Mouse (Mus musculus) MEL (cell line): ENCODE data around the gene Dcdc2a. TPM values are rescaled to one million over a fixed set of nuclear protein-coding genes. Genes with fewer than 3 reads are reported as not detected.

Experiments
- DNase-seq: peaks from one replicate; pipeline ENCODE4 v3.0.0; 2011; ENCODE audit warnings: low read depth, low spot score
- H3K27ac ChIP-seq: 2 replicates; pipeline ENCODE4 v1.5.1; 2012; ENCODE audit warnings: low read depth, mild to moderate bottlenecking, control low read depth, low read length, moderate library complexity; ENCODE audit not compliant: control insufficient read depth
- H3K27me3 ChIP-seq, 2 experiments: fragments of 150-350 bp in 1 of 2; sonication (generic) in 1 of 2; 2 replicates each; pipeline ENCODE4 v1.6.1; 2012; ENCODE audit warnings: low read length in 2 of 2, mild to moderate bottlenecking in 2 of 2, improper control_type of control experiment in 1 of 2, moderate library complexity in 1 of 2; ENCODE audit not compliant: insufficient read depth in 2 of 2, control insufficient read depth in 1 of 2
- H3K36me3 ChIP-seq, 2 experiments: 2 replicates each; pipeline ENCODE4 v1.6.1; 2012 to 2014; ENCODE audit warnings: low read length in 2 of 2, improper control_type of control experiment in 1 of 2, inconsistent platforms in 1 of 2, mild to moderate bottlenecking in 1 of 2; ENCODE audit not compliant: insufficient read depth in 2 of 2, control insufficient read depth in 1 of 2
- H3K4me1 ChIP-seq, 2 experiments: fragments of 150-350 bp in 1 of 2; sonication (generic) in 1 of 2; 2 replicates each; pipeline ENCODE4 v1.6.1; 2012; ENCODE audit warnings: low read length in 2 of 2, improper control_type of control experiment in 1 of 2, mild to moderate bottlenecking in 1 of 2; ENCODE audit not compliant: insufficient read depth in 2 of 2, control insufficient read depth in 1 of 2
- H3K4me3 ChIP-seq, 2 experiments: fragments of 150-350 bp in 1 of 2; sonication (generic) in 1 of 2; 2 replicates each; pipeline ENCODE4 v1.5.1; 2012; ENCODE audit warnings: low read depth in 2 of 2, low read length in 2 of 2, mild to moderate bottlenecking in 2 of 2, moderate library complexity in 2 of 2, control low read depth in 1 of 2, improper control_type of control experiment in 1 of 2; ENCODE audit not compliant: control insufficient read depth in 1 of 2, insufficient read depth in 1 of 2
- H3K79me2 ChIP-seq: 2 replicates; pipeline ENCODE4 v1.6.1; 2012; ENCODE audit warnings: mild to moderate bottlenecking, low read length, moderate library complexity; ENCODE audit not compliant: control insufficient read depth, poor library complexity, insufficient read depth
- H3K9ac ChIP-seq: 2 replicates; pipeline ENCODE4 v1.6.1; 2012; ENCODE audit warnings: low read depth, mild to moderate bottlenecking, control low read depth, low read length, moderate library complexity; ENCODE audit not compliant: control insufficient read depth, poor library complexity, severe bottlenecking
- H3K9me3 ChIP-seq: fragments of 150-350 bp; sonication (generic); replicated peaks from 2 replicates; pipeline ENCODE4 v1.6.1; 2012; ENCODE audit warnings: mild to moderate bottlenecking, low read length, improper control_type of control experiment, moderate library complexity; ENCODE audit not compliant: insufficient read depth
- CHD2 ChIP-seq: IDR thresholded peaks from 2 replicates; pipeline ENCODE4 v1.6.1; 2011; ENCODE audit warnings: low read length, improper control_type of control experiment
- E2F4 ChIP-seq: IDR thresholded peaks from 2 replicates; pipeline ENCODE4 v1.6.1; 2011; ENCODE audit warnings: low read depth, low read length, improper control_type of control experiment, borderline replicate concordance
- GATA1 ChIP-seq: IDR thresholded peaks from 2 replicates; pipeline ENCODE4 v1.6.1; 2011; ENCODE audit warnings: low read depth, low read length, improper control_type of control experiment
- HCFC1 ChIP-seq: IDR thresholded peaks from 2 replicates; pipeline ENCODE4 v1.6.1; 2012; ENCODE audit warnings: low read depth, mild to moderate bottlenecking, inconsistent platforms, low read length, improper control_type of control experiment, moderate library complexity
- JUND ChIP-seq: IDR thresholded peaks from 2 replicates; pipeline ENCODE4 v1.6.1; 2011; ENCODE audit warnings: low read depth, mild to moderate bottlenecking, improper control_type of control experiment, low read length
- MYB ChIP-seq: IDR thresholded peaks from 2 replicates; pipeline ENCODE4 v1.6.1; 2011; ENCODE audit warnings: mild to moderate bottlenecking, low read depth, low read length, improper control_type of control experiment
- MYC ChIP-seq: IDR thresholded peaks from 2 replicates; pipeline ENCODE4 v1.6.1; 2011; ENCODE audit warnings: low read depth, mild to moderate bottlenecking, low read length, improper control_type of control experiment, moderate library complexity
- NELFE ChIP-seq: IDR thresholded peaks from 2 replicates; pipeline ENCODE4 v1.6.1; 2011; ENCODE audit warnings: low read depth, low read length, improper control_type of control experiment
- NRF1 ChIP-seq: IDR thresholded peaks from 2 replicates; pipeline ENCODE4 v1.6.1; 2014; ENCODE audit warnings: low read depth, mild to moderate bottlenecking, inconsistent platforms, low read length, improper control_type of control experiment, moderate library complexity; ENCODE audit not compliant: poor library complexity, insufficient read depth, severe bottlenecking
- POLR2A ChIP-seq, 2 experiments: IDR thresholded peaks; 2 replicates each; pipeline ENCODE4 v1.6.1; 2011 to 2012; ENCODE audit warnings: low read length in 2 of 2, mild to moderate bottlenecking in 2 of 2, control low read depth in 1 of 2, improper control_type of control experiment in 1 of 2, low read depth in 1 of 2, moderate library complexity in 1 of 2; ENCODE audit not compliant: control insufficient read depth in 1 of 2, insufficient read depth in 1 of 2, poor library complexity in 1 of 2
- POLR2AphosphoS2 ChIP-seq: IDR thresholded peaks from 2 replicates; pipeline ENCODE4 v1.6.1; 2011; ENCODE audit warnings: low read length, improper control_type of control experiment
- POLR2AphosphoS5 ChIP-seq: IDR thresholded peaks from 2 replicates; pipeline ENCODE4 v1.6.1; 2012; ENCODE audit warnings: low read depth, borderline replicate concordance, mild to moderate bottlenecking, inconsistent platforms, low read length, moderate library complexity, mixed read lengths
- SMC3 ChIP-seq: IDR thresholded peaks from 2 replicates; pipeline ENCODE4 v1.6.1; 2011; ENCODE audit warnings: low read depth, low read length, improper control_type of control experiment
- TBP ChIP-seq: IDR thresholded peaks from 2 replicates; pipeline ENCODE4 v1.8.0; 2011; ENCODE audit warnings: low read depth, low read length, improper control_type of control experiment
- USF2 ChIP-seq, 2 experiments: IDR thresholded peaks; 2 replicates each; pipeline ENCODE4 v1.6.1; 2011 to 2012; ENCODE audit warnings: improper control_type of control experiment in 2 of 2, low read length in 2 of 2, borderline replicate concordance in 1 of 2, inconsistent platforms in 1 of 2, low read depth in 1 of 2, mild to moderate bottlenecking in 1 of 2; ENCODE audit not compliant: insufficient read depth in 1 of 2
- ZC3H11A ChIP-seq: IDR thresholded peaks from 2 replicates; pipeline ENCODE4 v1.6.1; 2012; ENCODE audit warnings: low read depth, mild to moderate bottlenecking, inconsistent platforms, low read length, improper control_type of control experiment
- polyA plus RNA-seq, 2 experiments: library from polyadenylated mRNA; stranded (reverse) in 1 of 2; unstranded in 1 of 2; fragments of >175 nt in 1 of 2; fragments of >200 nt in 1 of 2; gene quantifications; 2 replicates each; pipeline versions ENCODE4 v1.2.1 to v1.2.4; 2012; ENCODE audit warnings: low replicate concordance in 2 of 2, low read depth in 1 of 2; ENCODE audit not compliant: insufficient read length in 2 of 2, insufficient read depth in 1 of 2, missing spikeins in 1 of 2
- total RNA-seq: library from RNA; depleted of rRNA; stranded (reverse); fragments of 300-350 nt; gene quantifications from 2 replicates; pipeline ENCODE4 v1.2.3, GENCODE M21; 2012

Dcdc2a gene
- total and polyA plus RNA-seq, 3 experiments: not detected

- Histone ChIP-seq H3K9me3 (no peaks in the 10 kb centered on the region), H3K36me3 (no peaks in the 10 kb centered on the region), H3K4me1 (no peaks in the 10 kb centered on the region), H3K9ac (no peak overlapping the region)
- TF ChIP-seq JUND (no peak), NRF1 (no peak)
- TF ChIP-seq, all 39 proteins: peak for 0
- Histone ChIP-seq H3K79me2 (no peaks in the 10 kb centered on the region), H3K27me3 (no peaks in the 10 kb centered on the region), H3K4me3 (no peak overlapping the region), H3K27ac (no peak overlapping the region)
- no peak for DNase-seq
These were observed 133.8 kb downstream of the Dcdc2a start for GRCm38 (mm10) chr13:25189419-25190144.

GRCm38 (mm10) chr13:25190218-25190617 lies 134.4 kb downstream of the Dcdc2a start:
- H3K9me3 ChIP-seq: no peaks in the 10 kb centered on the region
- H3K27ac ChIP-seq: no peak overlapping the region
- H3K36me3 ChIP-seq: no peaks in the 10 kb centered on the region
- no peaks in the 10 kb centered on the region for H3K27me3 ChIP-seq
- TF ChIP-seq USF2 (IDR thresholded peaks at IDR 0.05; ENCODE audit: borderline replicate concordance in 1 of 2, insufficient read depth in 1 of 2, low read depth in 1 of 2, low read length in 2 of 2) (no peak), POLR2A (IDR thresholded peaks at IDR 0.05; ENCODE audit: control insufficient read depth in 1 of 2, insufficient read depth in 1 of 2, low read depth in 1 of 2, low read length in 2 of 2, poor library complexity in 1 of 2) (no peak), CHD2 (no peak), POLR2AphosphoS2 (no peak), HCFC1 (no peak), NRF1 (no peak), MYC (no peak), NELFE (no peak)
- no peaks in the 10 kb centered on the region for H3K4me1 ChIP-seq
- no peaks in the 10 kb centered on the region for H3K79me2 ChIP-seq
- no peak overlapping the region for H3K4me3 ChIP-seq
- DNase-seq: no peak
- H3K9ac ChIP-seq: no peak overlapping the region

GRCm38 (mm10) chr13:25195706-25196105 lies 139.9 kb downstream of the Dcdc2a start:
- no peaks in the 10 kb centered on the region for H3K27me3 ChIP-seq
- DNase-seq: no peak
- TF ChIP-seq GATA1 (no peak), SMC3 (no peak), NRF1 (no peak), ZC3H11A (no peak), E2F4 (no peak), TBP (no peak), MYB (no peak), POLR2AphosphoS5 (no peak)

More at GRCm38 (mm10) chr13:25195706-25196105, 139.9 kb downstream of the Dcdc2a start:
- Histone ChIP-seq H3K9ac (no peak overlapping the region), H3K4me3 (no peak overlapping the region), H3K79me2 (no peaks in the 10 kb centered on the region), H3K9me3 (no peaks in the 10 kb centered on the region), H3K36me3 (no peaks in the 10 kb centered on the region), H3K27ac (no peak overlapping the region), H3K4me1 (no peaks in the 10 kb centered on the region)
